Mouse (Mus musculus) layer of hippocampus, postnatal 36 days (tissue): Measurements from ENCODE around the gene Tfap4. TPM values are rescaled to one million over a fixed set of nuclear protein-coding genes. Genes with fewer than 3 reads are reported as not detected.
"Not testable (repeated sequence)": the region's sequence is repeated elsewhere in the genome, so short reads cannot be mapped to it uniquely, and the experiment has no call there.

ENCODE experiments used
- DNase-seq, 2 experiments: peaks; one replicate each; pipeline ENCODE4 v3.0.0; 2022
- total RNA-seq, 2 experiments: library from RNA; stranded (reverse); gene quantifications; 2 replicates each; pipeline ENCODE4 v1.2.3; 2021

Gene Tfap4
- total RNA-seq, 2 experiments from 2014 or later = 4.3 to 4.7 TPM

DNA sequence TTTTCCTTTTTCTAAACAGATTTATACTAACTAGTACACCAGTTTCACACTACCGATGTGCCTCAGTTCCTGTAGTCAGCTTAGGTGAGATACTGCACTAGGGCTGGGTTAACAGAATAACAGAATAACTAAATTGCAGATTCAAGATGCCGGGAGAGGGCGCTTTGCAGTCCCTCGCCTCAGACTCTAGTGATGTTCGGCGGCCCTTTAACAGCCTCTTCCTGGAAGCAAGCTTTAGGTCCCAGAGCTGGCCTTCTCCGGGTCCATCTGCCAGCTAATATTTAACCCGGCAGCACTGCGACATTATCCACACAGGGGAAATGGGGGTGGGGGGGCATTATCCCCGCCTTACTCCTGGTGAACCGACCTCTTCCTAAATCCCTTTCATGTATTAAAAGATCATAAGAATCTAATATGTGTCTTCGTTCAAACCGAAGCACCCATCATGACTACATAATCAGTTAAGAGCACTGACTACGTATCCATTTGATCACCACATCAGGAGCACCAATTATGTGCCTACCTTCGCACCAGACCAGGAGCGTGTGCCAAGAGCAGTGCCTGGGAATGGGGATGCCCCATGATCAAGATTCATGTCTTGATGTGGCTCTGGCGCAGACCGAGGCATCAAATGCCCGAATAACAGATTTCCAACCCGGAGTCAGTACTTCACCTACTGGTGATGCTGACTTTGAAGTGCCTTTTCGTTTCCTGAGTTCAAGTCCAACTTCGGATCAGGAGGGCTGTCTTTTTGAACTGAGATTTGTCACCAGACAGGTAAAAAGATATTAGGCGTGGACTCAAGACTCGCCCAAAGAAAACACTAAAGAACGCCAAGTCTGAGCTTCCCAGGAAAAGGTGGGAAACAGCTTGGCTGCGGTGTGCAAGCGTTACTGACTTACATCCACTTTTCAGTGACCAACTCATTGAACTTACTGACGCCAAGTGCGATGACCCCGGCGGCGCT, 33.5 kb upstream of the Tfap4 start:
- DNase-seq = peak; percentile 41 to 50

GRCm38 (mm10) chr16:4590236-4590635, 30.6 kb upstream of the Tfap4 start:
- no peak for DNase-seq

DNA sequence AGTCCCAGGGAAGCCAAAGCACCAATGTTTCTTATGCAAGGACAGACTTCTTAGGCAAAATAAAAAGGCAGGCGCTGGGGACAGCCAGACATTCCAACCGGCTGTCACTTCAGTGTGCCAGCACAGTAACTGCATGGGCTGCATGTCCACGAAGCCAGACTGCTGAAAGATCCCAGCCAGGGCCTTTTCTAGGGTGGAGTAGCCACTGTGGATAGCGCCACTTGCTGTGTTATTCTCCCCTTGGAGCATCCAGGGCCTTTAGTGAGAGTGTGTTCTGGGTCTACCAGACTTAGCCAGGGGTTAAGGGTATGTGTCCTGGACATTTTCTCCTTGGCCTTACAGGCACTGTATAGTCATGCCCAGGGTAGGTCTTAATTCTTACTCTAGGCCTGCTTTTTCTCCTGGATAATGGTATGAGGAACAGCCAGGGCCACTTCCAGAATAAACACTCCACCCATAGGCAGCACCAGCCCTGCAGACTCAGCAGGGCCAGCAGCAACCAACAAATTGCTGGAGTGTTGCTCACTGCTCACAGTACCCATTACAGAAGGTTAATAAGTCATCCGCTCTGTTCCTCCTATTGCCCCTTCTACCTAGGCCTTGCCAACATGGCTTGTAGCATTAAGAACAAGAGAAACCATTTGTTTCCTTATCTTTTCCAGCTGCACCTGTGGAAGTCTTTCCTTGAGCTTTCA, 28.0 kb upstream of the Tfap4 start:
- DNase-seq = no peak

- peak; percentile 85 to 88 for DNase-seq
These were observed 27.0 kb upstream of the Tfap4 start for GRCm38 (mm10) chr16:4586531-4587123.

DNA sequence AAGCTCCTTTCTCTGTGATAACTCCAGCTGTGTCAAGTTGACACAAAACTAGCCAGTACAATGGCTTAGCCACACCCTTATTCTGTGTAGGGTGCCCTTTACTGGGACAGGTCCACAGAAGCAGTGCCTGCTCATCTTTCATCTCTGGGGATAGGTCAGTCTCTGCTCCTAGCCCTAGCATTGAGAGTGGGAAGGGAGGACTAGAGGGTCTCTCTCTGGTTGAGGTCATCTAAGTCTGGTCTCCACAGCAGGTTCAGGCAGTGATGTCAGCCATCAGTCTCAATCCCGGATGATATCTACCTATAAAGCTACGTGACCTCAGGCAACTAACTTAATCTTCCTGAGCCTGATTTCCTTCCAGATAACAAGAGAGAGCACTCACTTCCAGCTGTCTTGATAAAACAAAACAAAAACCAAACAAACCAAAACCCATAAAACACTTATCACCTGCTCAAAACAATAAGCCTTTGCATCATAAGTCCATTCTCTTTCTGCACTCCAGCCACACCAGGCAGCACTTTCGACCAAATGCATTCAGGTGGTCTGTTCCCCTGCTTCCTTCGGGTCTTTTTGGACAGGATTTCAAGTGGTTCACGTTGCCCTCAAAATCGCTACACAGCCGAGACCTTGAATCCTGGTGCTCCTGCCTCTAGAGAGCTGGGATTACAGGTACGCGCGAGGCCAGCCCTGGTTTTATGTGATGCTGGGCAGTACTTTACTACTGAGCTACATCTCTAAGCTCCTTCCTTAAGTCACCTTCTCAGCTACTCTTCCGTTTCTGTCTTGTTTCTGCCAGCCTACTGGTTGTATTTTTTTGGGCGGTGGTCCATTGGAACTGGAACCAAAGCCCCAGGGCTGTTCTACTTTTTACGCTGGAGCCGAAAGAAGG, 26.2 kb upstream of the Tfap4 start:
- DNase-seq = no peak

DNA sequence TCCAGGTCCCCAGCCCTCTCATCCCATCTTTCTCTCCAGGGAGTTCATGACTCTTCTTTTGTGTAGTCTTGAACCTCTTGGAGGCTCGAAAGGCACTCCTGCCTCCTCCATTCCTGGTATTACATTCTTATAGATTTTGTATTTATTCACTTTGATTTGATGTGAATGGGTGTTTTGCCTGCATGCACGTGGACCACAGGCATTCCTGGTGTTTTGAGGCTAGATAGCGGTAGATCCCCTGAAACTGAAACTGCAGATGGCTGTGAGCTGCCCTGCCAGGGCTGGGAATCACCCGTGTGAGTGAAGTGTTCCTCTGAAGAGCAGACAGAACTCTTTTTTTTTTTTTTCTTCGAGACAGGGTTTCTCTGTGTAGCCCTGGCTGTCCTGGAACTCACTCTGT, 24.8 kb upstream of the Tfap4 start:
- no peak for DNase-seq

DNA sequence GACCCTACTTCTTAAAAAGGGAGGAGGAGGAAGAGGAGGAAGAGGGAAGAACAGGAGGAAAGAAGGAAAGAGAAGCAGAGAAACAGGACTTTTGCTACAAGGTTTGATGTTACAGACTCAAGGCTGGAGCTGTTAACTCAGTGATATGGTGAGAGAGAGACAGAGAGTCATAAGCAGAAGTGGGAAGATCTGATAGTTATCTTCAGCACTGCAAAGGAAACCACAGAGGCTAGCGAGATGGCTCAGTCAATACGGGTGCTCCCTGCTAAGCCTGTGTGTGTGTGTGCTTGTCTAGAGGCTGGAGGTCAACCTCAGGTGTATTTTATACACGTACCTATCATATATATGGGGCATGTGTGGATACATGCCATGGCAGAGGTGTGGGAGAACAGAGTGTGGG, 24.2 kb upstream of the Tfap4 start:
- no peak for DNase-seq

DNA sequence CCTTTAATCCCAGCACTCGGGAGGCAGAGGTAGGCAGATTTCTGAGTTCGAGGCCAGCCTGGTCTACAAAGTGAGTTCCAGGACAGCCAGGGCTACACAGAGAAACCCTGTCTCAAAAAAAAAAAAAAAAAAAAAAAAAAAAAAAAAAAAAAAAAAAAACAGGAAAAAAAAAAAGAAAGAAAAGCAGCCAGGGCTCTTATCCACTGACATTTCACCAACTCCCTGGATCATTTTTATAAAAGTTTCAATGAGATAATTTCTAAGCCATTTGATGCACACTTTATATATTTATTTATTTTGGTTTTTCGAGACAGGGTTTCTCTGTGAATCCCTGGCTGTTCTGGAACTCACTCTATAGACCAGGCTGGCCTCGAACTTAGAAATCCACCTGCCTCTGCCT, 21.5 kb upstream of the Tfap4 start:
- not testable (repeated sequence) for DNase-seq

DNA sequence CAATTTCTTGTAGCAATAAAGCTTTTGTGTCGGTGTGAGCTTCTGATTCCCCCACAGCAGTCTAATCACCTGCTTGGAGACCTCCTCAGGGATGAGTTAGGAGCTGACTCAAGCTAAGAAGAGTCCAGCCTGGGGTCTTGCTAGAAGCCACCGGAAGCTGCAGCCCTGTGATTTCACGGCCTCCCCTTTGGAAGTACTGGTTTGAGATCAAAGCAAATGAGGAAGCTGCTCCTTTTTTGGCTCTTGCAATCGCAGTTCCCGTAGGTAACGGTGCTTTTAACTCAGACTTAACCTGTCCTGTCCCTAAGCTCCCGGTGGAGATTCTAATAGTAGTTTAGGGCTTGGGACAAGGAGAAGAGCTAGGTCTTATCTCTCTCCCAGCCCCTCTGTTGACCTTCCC, 19.0 kb upstream of the Tfap4 start:
- no peak for DNase-seq

- DNase-seq = no peak
These were observed 17.2 kb upstream of the Tfap4 start for GRCm38 (mm10) chr16:4576873-4577272.

- no peak for DNase-seq
These were observed 16.4 kb upstream of the Tfap4 start for GRCm38 (mm10) chr16:4576038-4576437.

GRCm38 (mm10) chr16:4570737-4571136, 11.1 kb upstream of the Tfap4 start:
- no peak for DNase-seq

DNA sequence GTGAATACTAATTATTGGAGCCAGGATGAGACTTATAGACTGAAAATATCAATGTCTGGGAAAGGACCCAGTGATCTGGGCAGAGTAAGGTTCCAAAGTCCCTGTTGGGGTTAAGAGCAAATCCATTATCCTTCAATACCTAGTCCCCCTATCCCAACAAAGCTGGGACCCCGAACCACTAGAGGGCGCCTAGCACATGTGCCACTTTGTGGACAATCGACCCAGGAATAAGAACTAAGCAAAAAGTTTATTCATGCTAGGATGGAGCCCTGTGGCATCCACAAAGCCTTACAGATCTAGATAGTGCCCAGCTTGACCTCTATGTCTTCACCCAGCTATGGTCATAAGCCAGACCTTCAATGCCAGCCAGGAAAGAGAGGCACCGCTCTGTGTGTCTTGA, 8.3 kb upstream of the Tfap4 start:
- DNase-seq = peak; percentile 70 to 72

GRCm38 (mm10) chr16:4560145-4560952, 695 bp upstream of the Tfap4 start:
- DNase-seq = peak; percentile 33 to 45

GRCm38 (mm10) chr16:4558980-4559631, 548 bp downstream of the Tfap4 start:
- peak; percentile 68 to 69 for DNase-seq

DNA sequence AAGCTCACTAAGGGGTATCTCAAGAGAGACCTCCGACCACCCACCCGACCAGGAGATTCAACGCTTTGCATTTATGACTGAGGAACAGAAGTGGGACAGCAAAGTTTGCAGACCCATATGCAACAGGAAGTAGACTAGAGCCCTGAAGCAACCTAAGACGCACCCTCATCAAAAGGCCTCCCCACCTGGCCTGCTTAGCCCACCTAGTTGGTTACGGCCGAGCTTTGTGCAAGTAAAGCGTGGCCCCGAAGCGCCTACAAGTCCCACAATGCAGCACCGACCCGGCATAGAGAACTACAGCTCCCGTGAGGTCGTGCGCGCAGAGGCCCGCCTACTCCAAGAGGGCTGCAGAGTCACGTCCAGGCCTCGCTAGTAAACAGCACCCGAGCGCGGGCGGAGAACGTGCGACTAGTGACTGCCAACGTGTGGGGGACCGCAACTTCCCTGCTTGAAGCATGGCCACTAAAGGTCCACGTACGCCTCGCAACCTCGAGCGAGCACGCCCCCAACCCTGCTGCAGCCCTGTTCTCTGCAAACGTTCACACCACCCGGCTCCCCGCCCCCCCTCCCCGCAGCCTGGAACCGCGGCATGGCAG, 1.2 kb downstream of the Tfap4 start:
- DNase-seq = peak; percentile 92

DNA sequence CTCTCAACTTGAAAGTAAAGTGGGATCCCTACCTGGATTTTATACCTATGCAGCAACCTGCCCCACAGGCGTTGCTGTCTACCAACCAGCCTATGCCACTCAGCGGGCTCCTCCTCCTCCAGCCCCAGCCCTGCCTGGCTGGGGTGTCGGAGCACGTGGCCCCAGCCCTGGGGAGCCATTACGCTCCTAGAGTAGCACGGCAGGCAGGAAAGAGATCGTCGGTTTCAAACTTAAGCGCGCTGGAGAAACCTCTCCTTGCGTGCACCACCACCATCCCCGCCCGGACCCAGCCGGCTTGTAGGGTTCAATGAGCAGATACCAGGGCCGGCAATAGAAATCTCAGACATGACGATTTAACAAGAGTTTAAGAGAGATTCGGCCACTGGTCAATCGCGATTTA, 1.7 kb downstream of the Tfap4 start:
- DNase-seq = peak; percentile 52 to 62

- no peak for DNase-seq
These were observed 2.6 kb downstream of the Tfap4 start for GRCm38 (mm10) chr16:4557085-4557484.

GRCm38 (mm10) chr16:4555555-4555954, 4.1 kb downstream of the Tfap4 start:
- no peak for DNase-seq

DNA sequence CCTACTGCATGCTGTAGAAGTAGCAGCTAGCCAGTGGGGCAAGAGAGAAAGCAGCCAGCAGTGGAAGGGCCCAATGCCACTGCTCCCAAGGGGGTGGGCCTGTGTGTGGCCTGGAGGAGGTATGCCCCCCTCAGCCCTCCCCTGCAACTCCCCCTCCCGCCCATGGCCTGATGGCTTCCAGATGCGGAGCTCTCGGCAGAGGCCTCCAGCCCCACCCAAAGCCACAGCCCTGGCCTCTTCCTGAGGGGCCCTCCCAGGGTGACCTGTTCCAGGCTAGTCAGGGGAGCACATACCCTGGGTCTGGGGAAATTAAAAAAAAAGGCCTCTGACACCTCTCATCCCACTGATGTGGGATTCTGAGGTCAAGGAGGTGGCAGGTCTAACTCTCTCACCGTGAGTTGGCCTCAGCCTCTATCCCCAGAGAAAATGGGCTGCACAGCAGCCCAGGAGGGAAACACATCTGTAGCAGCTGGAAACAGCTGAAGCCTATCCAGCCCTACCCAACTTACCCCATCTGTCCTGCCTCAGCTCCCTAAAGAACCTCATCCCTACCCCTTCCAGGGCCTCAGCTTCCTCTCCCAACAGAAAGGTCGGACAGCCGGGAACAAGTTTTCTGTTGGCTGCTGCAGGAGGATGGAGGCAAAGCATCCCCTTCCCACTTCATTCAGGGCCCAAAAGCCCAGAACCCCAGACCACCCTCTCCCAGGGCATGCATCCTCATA, 6.7 kb downstream of the Tfap4 start:
- no peak for DNase-seq
